Mouse (Mus musculus) liver, embryonic 12.5 days (tissue): ENCODE results near the gene Tardbp. TPM values are rescaled to one million over a fixed set of nuclear protein-coding genes. Genes with fewer than 3 reads are reported as not detected.

ENCODE experiments used
- ATAC-seq: fragments of 200-750 bp; cut with Nextera tagmentation; 2 replicates; pipeline ENCODE4 v1.8.0; 2017; ENCODE audit warnings: moderate number of reproducible peaks, mild to moderate bottlenecking, moderate library complexity
- H3K27ac ChIP-seq: fragments of 300-500 bp; sonication (generic); 2 replicates; pipeline ENCODE4 v1.5.1; 2016; ENCODE audit warnings: mild to moderate bottlenecking
- H3K27me3 ChIP-seq: fragments of 300-500 bp; sonication (generic); replicated peaks from 2 replicates; pipeline ENCODE4 v1.6.1; 2016; ENCODE audit warnings: mild to moderate bottlenecking, moderate library complexity
- H3K36me3 ChIP-seq: fragments of 300-500 bp; sonication (generic); 2 replicates; pipeline ENCODE4 v1.6.1; 2016; ENCODE audit warnings: mild to moderate bottlenecking, moderate library complexity
- H3K4me1 ChIP-seq: fragments of 300-500 bp; sonication (generic); 2 replicates; pipeline ENCODE4 v1.6.1; 2016
- H3K4me2 ChIP-seq: fragments of 300-500 bp; sonication (generic); 2 replicates; pipeline ENCODE4 v1.6.1; 2016; ENCODE audit warnings: mild to moderate bottlenecking, moderate library complexity
- H3K4me3 ChIP-seq: fragments of 300-500 bp; sonication (generic); 2 replicates; pipeline ENCODE4 v1.5.1; 2016; ENCODE audit warnings: mild to moderate bottlenecking, moderate library complexity
- H3K9ac ChIP-seq: fragments of 300-500 bp; sonication (generic); 2 replicates; pipeline ENCODE4 v1.6.1; 2016; ENCODE audit warnings: mild to moderate bottlenecking, moderate library complexity
- H3K9me3 ChIP-seq: fragments of 300-500 bp; sonication (generic); replicated peaks from 2 replicates; pipeline ENCODE4 v1.6.1; 2016; ENCODE audit warnings: mild to moderate bottlenecking, moderate library complexity
- WGBS: fragments of 180-500 bp; shearing (Covaris S2); methylation state at CpG from one replicate; pipeline ENCODE4 v1.1.7; 2016; ENCODE audit not compliant: insufficient replicate concordance; 5-methylcytosine and 5-hydroxymethylcytosine counted together
- polyA plus RNA-seq: library from polyadenylated mRNA; unstranded; fragments of >200 nt; fragmentation: Nextera tagmentation; extraction: Ambion mirVana; gene quantifications from 2 replicates; pipeline ENCODE4 v1.2.1, GENCODE M21; 2016

Gene Tardbp
- polyA plus RNA-seq, 1 experiment from 2014 or later, result 220 TPM

DNA sequence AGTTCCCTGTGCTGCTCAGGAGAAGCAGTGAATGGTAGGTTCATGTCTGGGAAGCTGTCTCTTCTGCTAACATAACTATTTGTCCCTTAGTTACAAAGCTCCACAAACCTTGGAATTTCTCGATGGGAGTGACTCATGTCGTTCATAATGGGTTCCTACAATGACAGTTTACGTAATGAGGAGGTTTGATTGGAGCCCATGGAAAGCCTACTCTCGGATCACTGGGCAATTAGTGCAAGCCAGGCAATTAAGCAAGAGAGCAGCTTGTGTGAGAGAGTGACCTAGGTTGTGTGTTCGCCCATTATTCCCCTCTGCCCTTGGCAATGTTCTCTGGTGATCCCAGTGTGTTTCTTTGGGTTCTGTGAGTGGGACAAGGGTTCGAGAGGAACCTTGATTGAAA, 30.9 kb downstream of the Tardbp start:
- H3K9me3 ChIP-seq, result 0 out of 2 replicates have a peak, but pooled peaks cover 5% of the 10 kb centered on the region
- WGBS, result 76% methylated on average over 6 of the region's 6 CpGs
- no peaks in the 10 kb centered on the region for H3K27me3 ChIP-seq
- no peak overlapping the region for H3K4me2 ChIP-seq
- no peak overlapping the region for H3K9ac ChIP-seq
- no peak overlapping the region for H3K27ac ChIP-seq
- ATAC-seq, result no peak
- no peak overlapping the region for H3K4me3 ChIP-seq
- H3K36me3 ChIP-seq, result peaks cover 75% of the 10 kb centered on the region
- peaks cover 36% of the 10 kb centered on the region for H3K4me1 ChIP-seq

DNA sequence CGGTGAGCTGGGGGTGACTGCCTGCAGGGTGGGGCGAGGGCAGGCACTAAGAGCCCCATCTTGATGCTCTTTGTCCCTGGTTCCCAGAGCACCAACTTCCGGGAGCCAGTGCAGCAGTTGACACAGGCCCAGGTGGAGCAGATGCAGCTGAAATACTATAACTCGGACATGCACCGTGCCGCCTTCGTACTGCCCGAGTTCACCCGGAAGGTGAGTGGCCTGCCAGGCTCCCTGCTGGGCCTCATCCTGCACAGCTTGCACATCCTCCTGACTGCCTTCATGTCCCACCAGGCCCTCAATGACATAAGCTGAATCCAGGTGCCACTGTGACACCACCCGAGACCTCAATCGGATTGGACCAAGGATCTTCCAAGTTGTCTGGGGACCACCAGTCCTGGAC, 32.8 kb downstream of the Tardbp start:
- ATAC-seq, result no peak
- WGBS, result 83% methylated on average over 11 of the region's 11 CpGs
- Histone ChIP-seq H3K4me2 (peak overlapping the region; percentile 98; the same call in 1 of the 2 replicates), H3K4me1 (peaks cover 41% of the 10 kb centered on the region), H3K36me3 (peaks cover 69% of the 10 kb centered on the region), H3K27me3 (no peaks in the 10 kb centered on the region), H3K4me3 (no peak overlapping the region), H3K9me3 (0 out of 2 replicates have a peak, but pooled peaks cover 4% of the 10 kb centered on the region), H3K27ac (no peak overlapping the region), H3K9ac (no peak overlapping the region)

GRCm38 (mm10) chr4:148591637-148592380, 35.0 kb downstream of the Tardbp start:
- peak overlapping the region; percentile 98 for H3K4me2 ChIP-seq
- peak; percentile 50 for ATAC-seq
- peaks cover 47% of the 10 kb centered on the region for H3K36me3 ChIP-seq
- no peaks in the 10 kb centered on the region for H3K9me3 ChIP-seq
- peaks cover 52% of the 10 kb centered on the region for H3K4me1 ChIP-seq
- peak overlapping the region; percentile 90 for H3K9ac ChIP-seq
- WGBS, result under 1% methylated on average over 53 of the region's 53 CpGs
- no peaks in the 10 kb centered on the region for H3K27me3 ChIP-seq
- peak overlapping the region; percentile 78 for H3K27ac ChIP-seq
- H3K4me3 ChIP-seq, result peak overlapping the region; percentile 93

DNA sequence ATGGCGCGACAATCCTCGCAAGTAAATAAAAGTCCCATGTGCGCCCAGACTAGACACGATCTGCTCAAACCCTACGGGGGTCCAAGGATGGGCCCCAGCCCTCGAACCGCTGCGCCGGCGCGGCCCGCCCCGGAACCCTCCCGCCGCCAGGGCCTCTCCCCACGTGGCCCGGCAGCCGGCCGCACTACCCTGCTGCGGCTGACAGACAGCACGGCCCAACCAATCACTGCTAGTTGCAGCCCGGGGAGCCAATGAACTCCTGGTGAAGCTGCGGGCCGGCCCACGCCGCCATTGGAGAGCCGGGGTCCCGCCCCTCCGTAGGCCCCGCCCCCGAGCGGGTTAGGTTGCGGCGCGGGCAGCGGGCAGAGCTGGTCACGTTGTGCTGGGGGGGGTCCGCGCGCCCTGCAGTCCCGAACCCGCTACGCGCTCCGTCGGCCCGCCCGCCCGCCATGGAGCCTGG, 35.6 kb downstream of the Tardbp start, which contains the start of gene Srm:
Gene Srm, plus strand, starts transcription at position 333 of the 460 bp plus-strand sequence.
- H3K4me3 ChIP-seq, result peak within 1 kb of the TSS; percentile 93
- H3K4me2 ChIP-seq, result peak within 1 kb of the TSS; percentile 98
- 0% methylated on average over 37 of the region's 50 CpGs for WGBS
- H3K4me1 ChIP-seq, result peaks cover 58% of the 10 kb centered on the region
- H3K36me3 ChIP-seq, result peaks cover 41% of the 10 kb centered on the region
- ATAC-seq, result peak; percentile 98
- H3K27ac ChIP-seq, result peak within 1 kb of the TSS; percentile 78
- no peaks in the 10 kb centered on the region for H3K9me3 ChIP-seq
- peak within 1 kb of the TSS; percentile 90 for H3K9ac ChIP-seq
- H3K27me3 ChIP-seq, result no peaks in the 10 kb centered on the region

DNA sequence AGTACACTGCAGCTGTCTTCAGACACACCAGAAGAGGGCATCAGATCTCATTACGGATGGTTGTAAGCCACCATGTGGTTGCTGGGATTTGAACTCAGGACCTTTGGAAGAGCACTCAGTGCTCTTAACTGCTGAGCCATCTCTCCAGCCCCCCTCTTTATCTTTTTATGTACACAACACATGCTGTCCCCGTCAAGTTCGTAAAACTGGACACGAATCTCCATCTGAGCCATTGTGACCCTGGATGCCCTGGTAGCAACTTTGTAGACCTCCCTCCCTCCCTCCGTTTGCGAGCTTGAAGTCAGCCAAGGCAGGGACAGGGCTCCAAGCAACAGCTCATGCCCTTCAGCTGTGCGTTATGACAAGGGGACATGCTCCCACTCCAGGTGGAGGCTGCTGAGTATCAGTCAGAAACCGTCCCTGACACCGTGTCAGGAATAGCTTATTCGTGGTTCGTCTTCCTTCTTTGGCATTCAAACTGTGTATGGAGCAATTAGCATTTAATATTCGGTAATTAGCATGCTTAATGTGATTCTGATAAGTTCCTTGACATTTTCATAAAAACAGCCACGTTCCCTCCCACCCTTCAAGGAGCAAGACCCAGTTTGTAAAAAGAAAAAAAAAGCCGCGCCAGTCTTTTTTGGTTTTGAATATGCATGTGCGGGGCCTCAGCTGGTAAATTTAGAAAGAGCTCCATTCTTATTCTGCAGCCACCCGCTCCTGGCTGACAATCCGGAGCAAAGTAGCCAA, 36.2 kb downstream of the Tardbp start:
- no peak for ATAC-seq
- H3K4me2 ChIP-seq, result peak overlapping the region; percentile 98
- peak overlapping the region; percentile 90 for H3K9ac ChIP-seq
- H3K4me3 ChIP-seq, result peak overlapping the region; percentile 93
- 4% methylated on average over 18 of the region's 18 CpGs for WGBS
- H3K36me3 ChIP-seq, result peaks cover 35% of the 10 kb centered on the region
- H3K9me3 ChIP-seq, result no peaks in the 10 kb centered on the region
- peak overlapping the region; percentile 78 for H3K27ac ChIP-seq
- H3K4me1 ChIP-seq, result peaks cover 61% of the 10 kb centered on the region
- H3K27me3 ChIP-seq, result no peaks in the 10 kb centered on the region

DNA sequence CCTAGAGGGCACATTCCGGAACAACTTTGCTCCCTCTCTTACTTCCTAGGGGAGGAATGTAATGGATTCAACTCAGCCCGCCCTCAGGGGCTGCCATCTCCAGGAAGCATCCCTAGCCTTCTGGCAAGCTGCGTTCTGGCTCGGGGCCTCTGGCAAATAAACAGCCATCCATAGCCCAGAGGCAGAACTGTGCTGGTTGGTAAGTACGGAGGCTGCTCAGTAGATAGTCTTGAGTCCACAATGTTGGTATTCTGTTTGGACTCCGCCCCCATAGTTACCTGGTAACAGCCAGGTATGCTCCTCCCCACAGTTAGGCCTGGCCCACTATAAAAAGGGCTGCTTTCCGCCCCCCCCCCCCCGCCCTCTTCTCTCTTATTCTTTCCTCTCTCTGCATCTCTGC, 37.3 kb downstream of the Tardbp start:
- Histone ChIP-seq H3K4me3 (no peak overlapping the region), H3K9me3 (no peaks in the 10 kb centered on the region), H3K27me3 (no peaks in the 10 kb centered on the region), H3K4me2 (no peak overlapping the region), H3K9ac (no peak overlapping the region), H3K36me3 (peaks cover 25% of the 10 kb centered on the region), H3K27ac (no peak overlapping the region), H3K4me1 (peaks cover 62% of the 10 kb centered on the region)
- WGBS, result 82% methylated on average over 6 of the region's 8 CpGs
- ATAC-seq, result no peak

DNA sequence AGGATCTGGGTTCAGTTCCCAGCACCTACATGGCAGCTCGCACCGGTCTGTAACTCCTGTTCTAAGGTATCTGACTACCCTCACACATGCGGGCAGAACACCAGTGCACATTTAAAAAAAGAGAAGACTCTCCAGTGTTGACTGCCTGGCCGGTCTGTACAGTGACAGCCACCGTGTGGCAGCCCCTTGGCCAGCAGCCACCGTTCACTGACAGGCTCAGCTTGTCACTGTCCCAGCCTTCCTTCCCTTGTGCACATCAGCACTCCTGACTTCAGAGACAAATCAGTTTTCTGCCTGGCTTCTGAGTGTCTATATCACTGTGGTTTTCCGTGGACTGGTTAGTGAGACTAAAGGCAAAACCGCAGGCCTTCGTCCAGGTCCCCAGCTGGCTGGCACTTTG, 38.0 kb downstream of the Tardbp start:
- Histone ChIP-seq H3K4me2 (no peak overlapping the region), H3K4me1 (peaks cover 61% of the 10 kb centered on the region), H3K36me3 (peaks cover 17% of the 10 kb centered on the region), H3K9me3 (no peaks in the 10 kb centered on the region), H3K4me3 (no peak overlapping the region), H3K27ac (no peak overlapping the region), H3K9ac (no peak overlapping the region), H3K27me3 (no peaks in the 10 kb centered on the region)
- 64% methylated on average over 9 of the region's 9 CpGs for WGBS
- no peak for ATAC-seq

DNA sequence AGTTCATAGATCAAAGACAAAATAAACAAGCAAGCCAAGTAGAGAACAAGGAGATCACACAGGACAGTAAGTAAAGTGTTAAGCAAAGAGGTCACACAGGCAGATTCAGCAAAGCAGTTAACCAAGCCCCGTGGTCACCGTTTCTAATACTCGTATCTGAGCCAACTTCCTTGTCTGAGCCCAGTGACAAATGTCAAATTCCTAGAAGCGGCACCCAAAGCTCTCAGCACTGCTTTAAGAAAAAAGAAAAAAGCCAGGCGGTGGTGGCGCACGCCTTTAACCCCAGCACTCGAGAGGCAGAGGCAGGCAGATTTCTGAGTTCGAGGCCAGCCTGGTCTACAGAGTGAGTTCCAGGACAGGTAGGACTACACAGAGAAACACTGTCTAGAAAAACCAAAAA, 40.2 kb downstream of the Tardbp start:
- Histone ChIP-seq H3K4me3 (no peak overlapping the region), H3K4me2 (no peak overlapping the region), H3K9ac (no peak overlapping the region), H3K4me1 (peaks cover 61% of the 10 kb centered on the region), H3K9me3 (no peaks in the 10 kb centered on the region), H3K36me3 (peaks cover 16% of the 10 kb centered on the region), H3K27me3 (no peaks in the 10 kb centered on the region), H3K27ac (no peak overlapping the region)
- ATAC-seq, result no peak
- 16% methylated on average over 9 of the region's 9 CpGs for WGBS

- no peak overlapping the region for H3K27ac ChIP-seq
- H3K4me2 ChIP-seq, result no peak overlapping the region
- peak; percentile 26; the same call in 1 of the 2 replicates for ATAC-seq
- no peaks in the 10 kb centered on the region for H3K9me3 ChIP-seq
- WGBS, result 11% methylated on average over 4 of the region's 4 CpGs
- peaks cover 43% of the 10 kb centered on the region for H3K4me1 ChIP-seq
- no peaks in the 10 kb centered on the region for H3K27me3 ChIP-seq
- no peak overlapping the region for H3K4me3 ChIP-seq
- no peak overlapping the region for H3K9ac ChIP-seq
- H3K36me3 ChIP-seq, result peaks cover 50% of the 10 kb centered on the region
These were observed 43.6 kb downstream of the Tardbp start for GRCm38 (mm10) chr4:148583257-148583656.

GRCm38 (mm10) chr4:148581422-148581821, 45.4 kb downstream of the Tardbp start:
- Histone ChIP-seq H3K4me2 (no peak overlapping the region), H3K9me3 (no peaks in the 10 kb centered on the region), H3K4me3 (no peak overlapping the region), H3K27ac (no peak overlapping the region), H3K36me3 (peaks cover 69% of the 10 kb centered on the region), H3K4me1 (peaks cover 29% of the 10 kb centered on the region), H3K9ac (no peak overlapping the region), H3K27me3 (no peaks in the 10 kb centered on the region)
- WGBS, result 82% methylated on average over 5 of the region's 5 CpGs
- ATAC-seq, result peak; percentile 36; the same call in 1 of the 2 replicates

GRCm38 (mm10) chr4:148580765-148581164, 46.1 kb downstream of the Tardbp start:
- Histone ChIP-seq H3K9me3 (no peaks in the 10 kb centered on the region), H3K36me3 (peaks cover 75% of the 10 kb centered on the region), H3K4me3 (no peak overlapping the region), H3K4me1 (peaks cover 24% of the 10 kb centered on the region), H3K9ac (no peak overlapping the region), H3K27ac (no peak overlapping the region), H3K27me3 (no peaks in the 10 kb centered on the region), H3K4me2 (no peak overlapping the region)
- 0 out of 2 replicates have a peak, but pooled peaks have one; percentile 9 for ATAC-seq
- 86% methylated on average over 9 of the region's 9 CpGs for WGBS

GRCm38 (mm10) chr4:148573222-148573621, 53.6 kb downstream of the Tardbp start:
- no peak for ATAC-seq
- Histone ChIP-seq H3K27ac (no peak overlapping the region), H3K27me3 (no peaks in the 10 kb centered on the region), H3K36me3 (peaks cover 100% of the 10 kb centered on the region), H3K9me3 (no peaks in the 10 kb centered on the region), H3K9ac (no peak overlapping the region), H3K4me2 (no peak overlapping the region), H3K4me1 (no peaks in the 10 kb centered on the region), H3K4me3 (no peak overlapping the region)
- 70% methylated on average over 7 of the region's 7 CpGs for WGBS
